Mouse (Mus musculus): ENCODE data around the gene Daxx. TPM values are rescaled to one million over a fixed set of nuclear protein-coding genes. Genes with fewer than 3 reads are reported as not detected.
A peak's percentile ranks its signal among the peaks of the same experiment; 100 is the strongest.

Gene Daxx
- polyA plus RNA-seq, 1 experiment: 58.1 TPM

DNA sequence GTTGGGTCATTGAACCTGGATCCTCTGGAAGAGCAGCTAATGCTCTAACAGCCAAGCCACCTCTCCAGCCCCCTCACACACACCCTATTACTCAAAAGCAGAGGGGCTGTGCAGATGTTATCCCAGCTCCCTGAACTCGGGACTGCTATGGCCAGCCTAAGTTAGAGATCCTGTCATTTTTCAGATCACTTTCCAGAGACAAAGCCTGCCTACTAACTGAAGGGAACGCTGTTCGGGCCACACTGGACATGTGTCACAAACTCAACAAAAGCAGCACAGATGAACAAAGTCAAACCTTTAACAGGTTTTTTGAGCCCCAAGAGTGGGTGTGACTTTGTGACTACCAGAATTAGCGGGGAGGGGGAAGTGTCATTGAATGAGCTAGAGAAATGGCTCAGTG is 43.7 kb downstream of the Daxx start:
- 0 out of 2 replicates have a peak overlapping the region, but pooled peaks have one; percentile 6 for H3K27ac ChIP-seq (ENCODE audit: insufficient read depth, low read depth, low read length)
- peak overlapping the region; percentile 93 for H3K4me3 ChIP-seq (ENCODE audit: insufficient read depth, low read length)
- peaks cover 19% of the 10 kb centered on the region for H3K4me1 ChIP-seq (ENCODE audit: control insufficient read depth, insufficient read depth, low read length)
- TF ChIP-seq CTCF (IDR thresholded peaks at IDR 0.05; ENCODE audit: low read depth, low read length): no peak
- TF ChIP-seq POLR2A (IDR thresholded peaks at IDR 0.05; ENCODE audit: borderline replicate concordance, low read depth, low read length): no peak

DNA sequence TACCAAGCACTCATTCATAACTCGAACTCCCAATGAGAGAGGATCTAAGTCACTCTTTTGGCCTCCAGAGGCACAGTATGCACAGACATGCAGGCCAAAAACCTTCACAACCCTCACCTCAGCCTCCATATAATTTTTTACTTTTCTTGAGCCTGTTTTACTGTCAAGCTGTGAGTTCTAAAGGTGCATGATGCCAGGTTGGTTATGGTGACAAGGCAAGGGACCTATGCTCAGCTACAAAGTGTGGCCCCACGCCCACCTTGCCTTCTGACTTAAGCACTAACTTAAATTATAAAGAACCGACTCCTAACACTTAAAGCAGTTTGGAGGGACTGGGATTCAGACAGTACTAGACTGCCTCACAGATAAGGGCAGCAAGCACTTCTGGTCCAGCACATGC is 44.1 kb downstream of the Daxx start:
- Histone ChIP-seq H3K4me1 (ENCODE audit: control insufficient read depth, insufficient read depth, low read length) (peaks cover 15% of the 10 kb centered on the region), H3K4me3 (ENCODE audit: insufficient read depth, low read length) (peak overlapping the region; percentile 93; the same call in 1 of the 2 replicates), H3K27ac (ENCODE audit: insufficient read depth, low read depth, low read length) (0 out of 2 replicates have a peak overlapping the region, but pooled peaks have one; percentile 4)
- TF ChIP-seq CTCF (IDR thresholded peaks at IDR 0.05; ENCODE audit: low read depth, low read length): no peak
- no peak for TF ChIP-seq POLR2A (IDR thresholded peaks at IDR 0.05; ENCODE audit: borderline replicate concordance, low read depth, low read length)

DNA sequence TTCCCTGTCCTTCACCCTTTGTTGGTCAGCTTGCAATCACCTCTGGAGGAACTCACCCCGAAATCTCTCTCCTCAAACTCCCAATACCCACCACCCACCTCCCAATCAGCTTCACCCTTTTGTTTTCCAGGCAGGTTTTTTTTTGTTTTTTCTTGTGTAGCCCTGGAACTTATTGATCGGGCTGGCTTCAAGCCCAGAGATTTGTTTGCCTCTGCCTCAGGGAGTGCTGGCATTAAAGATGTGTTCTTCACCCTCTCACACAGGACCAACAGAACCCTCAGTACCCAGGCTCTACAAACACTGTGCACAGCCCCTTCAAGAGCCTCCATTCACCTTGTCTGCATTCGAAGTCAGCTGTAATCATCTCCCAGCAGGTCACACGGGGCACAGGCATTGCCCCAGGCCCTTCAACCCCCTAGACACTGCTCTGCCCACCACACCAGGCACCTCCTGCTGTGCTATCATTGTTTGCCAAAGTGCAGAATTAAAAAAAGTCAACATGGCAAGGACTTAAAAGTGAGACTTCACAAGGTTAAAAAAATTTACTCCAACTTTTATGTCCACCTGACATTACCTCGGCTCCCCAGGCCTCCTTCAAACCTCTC is 44.8 kb downstream of the Daxx start:
- peak overlapping the region; percentile 85 for H3K27ac ChIP-seq (ENCODE audit: insufficient read depth, low read depth, low read length)
- peaks cover 11% of the 10 kb centered on the region; the same call in 1 of the 2 replicates for H3K4me1 ChIP-seq (ENCODE audit: control insufficient read depth, insufficient read depth, low read length)
- no peak for TF ChIP-seq CTCF (IDR thresholded peaks at IDR 0.05; ENCODE audit: low read depth, low read length)
- no peak for TF ChIP-seq POLR2A (IDR thresholded peaks at IDR 0.05; ENCODE audit: borderline replicate concordance, low read depth, low read length)
- H3K4me3 ChIP-seq (ENCODE audit: insufficient read depth, low read length): peak overlapping the region; percentile 93

DNA sequence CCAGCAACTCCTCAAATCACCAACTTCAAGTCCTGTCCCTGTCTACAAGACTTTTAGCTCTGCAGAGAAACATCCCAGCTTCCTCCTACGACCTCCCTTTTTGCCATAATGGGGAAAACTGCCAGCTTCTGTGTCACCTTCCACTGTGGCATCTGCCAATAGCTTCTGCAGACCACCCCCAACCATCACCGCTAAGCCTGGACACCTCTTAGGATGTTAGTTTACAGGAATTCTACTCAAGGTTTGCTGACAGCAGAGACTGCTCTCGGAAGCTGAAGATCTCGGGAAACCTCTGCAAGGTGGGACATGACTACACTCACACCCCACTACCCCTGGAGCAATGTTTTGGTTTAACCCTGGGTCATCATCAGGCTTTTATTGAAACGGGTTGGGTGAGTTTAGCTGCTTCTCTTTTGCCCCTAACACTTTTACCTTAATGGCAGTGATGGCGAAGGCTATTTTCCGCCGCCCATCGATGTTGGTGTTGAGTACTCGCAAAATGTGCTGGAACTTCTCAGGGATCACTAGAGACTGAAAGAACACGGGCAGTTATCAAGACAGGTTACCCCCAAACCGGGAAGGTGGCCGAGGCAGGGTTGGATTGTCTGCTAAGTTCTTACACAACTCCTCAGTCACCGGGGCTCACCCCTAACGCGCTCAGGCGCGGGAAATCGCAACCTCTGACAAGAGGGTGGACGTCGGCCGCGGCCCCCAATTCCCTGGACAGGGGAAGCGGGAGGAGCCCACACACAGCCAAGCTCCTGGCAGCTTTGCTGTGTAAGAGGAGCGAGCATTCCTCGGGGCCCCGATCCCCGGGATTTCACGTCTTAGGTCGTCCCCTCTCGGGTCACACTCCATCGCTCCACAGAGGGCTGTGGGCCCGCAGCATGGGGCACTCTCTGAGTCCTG is 45.7 kb downstream of the Daxx start:
- H3K4me1 ChIP-seq (ENCODE audit: control insufficient read depth, insufficient read depth, low read length): peaks cover 10% of the 10 kb centered on the region; the same call in 1 of the 2 replicates
- TF ChIP-seq CTCF (IDR thresholded peaks at IDR 0.05; ENCODE audit: low read depth, low read length) (no peak), POLR2A (IDR thresholded peaks at IDR 0.05; ENCODE audit: borderline replicate concordance, low read depth, low read length) (no peak; the same call in 1 of the 2 replicates)
- peak overlapping the region; percentile 93 for H3K4me3 ChIP-seq (ENCODE audit: insufficient read depth, low read length)
- peak overlapping the region; percentile 85 for H3K27ac ChIP-seq (ENCODE audit: insufficient read depth, low read depth, low read length)

DNA sequence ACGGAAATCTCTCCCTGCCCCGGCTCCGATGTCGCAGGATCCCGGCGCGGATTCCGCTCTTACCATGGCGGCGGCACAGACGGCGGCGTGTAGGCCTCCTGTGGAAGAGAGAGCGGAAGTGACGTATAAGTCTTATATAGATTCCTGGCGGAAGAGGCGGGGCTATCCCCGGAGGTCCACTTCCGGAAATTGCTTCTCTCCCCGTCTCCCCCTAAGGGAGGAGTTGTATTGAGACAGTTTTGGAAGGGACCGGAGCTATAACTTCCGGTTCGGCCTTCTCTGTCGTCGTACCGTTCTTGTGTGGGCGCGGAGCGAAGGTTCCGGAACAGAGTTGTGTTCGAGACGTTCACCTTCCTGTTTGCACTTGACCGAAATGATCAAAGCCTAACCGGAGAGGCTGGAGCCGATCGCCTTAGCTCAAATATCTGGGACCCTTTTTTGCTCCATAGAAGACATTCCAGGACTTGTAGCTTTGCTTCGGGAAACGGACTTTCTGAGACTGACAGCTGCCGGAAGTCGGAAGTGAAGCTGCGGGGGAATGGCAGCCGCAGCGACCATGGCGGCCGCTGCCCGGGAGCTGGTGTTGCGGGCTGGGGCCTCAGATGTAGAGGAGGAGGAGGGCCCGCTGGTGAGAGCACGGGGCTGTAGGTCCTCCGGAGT is 46.5 kb downstream of the Daxx start, which contains the start of the genes Vps52 and Rps18:
Gene Vps52 (plus strand): TSS at position 258 of the 660 bp plus-strand sequence.
Gene Rps18 (minus strand): TSS at position 447 of the 660 bp plus-strand sequence.
- TF ChIP-seq POLR2A (IDR thresholded peaks at IDR 0.05; ENCODE audit: borderline replicate concordance, low read depth, low read length) (peak; percentile 78; the same call in 1 of the 2 replicates), CTCF (IDR thresholded peaks at IDR 0.05; ENCODE audit: low read depth, low read length) (no peak)
- Histone ChIP-seq H3K4me3 (ENCODE audit: insufficient read depth, low read length) (peak within 1 kb of the TSS; percentile 93), H3K4me1 (ENCODE audit: control insufficient read depth, insufficient read depth, low read length) (peaks cover 5% of the 10 kb centered on the region; the same call in 1 of the 2 replicates), H3K27ac (ENCODE audit: insufficient read depth, low read depth, low read length) (peak within 1 kb of the TSS; percentile 92)

DNA sequence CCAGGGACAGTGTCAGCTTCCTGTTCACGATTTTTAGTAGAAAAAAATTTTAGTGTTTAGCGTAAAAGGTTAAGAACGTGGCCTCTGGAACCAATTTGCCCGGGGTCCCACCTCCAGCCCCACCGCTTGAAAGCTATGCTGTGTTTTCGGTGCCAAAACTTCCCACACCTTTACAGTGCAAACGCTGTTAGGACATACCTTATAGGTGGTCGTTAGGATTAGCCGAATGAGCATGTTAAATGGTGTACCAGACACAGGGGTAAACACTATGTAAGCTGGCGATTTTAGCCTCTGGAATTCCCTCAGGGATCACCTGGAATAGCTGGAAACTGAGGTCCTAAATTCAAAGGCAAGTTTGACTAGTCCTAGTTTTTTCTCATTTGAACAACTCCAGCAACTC is 47.1 kb downstream of the Daxx start:
- H3K27ac ChIP-seq (ENCODE audit: insufficient read depth, low read depth, low read length): peak overlapping the region; percentile 92; the same call in 1 of the 2 replicates
- peak overlapping the region; percentile 84 for H3K4me3 ChIP-seq (ENCODE audit: insufficient read depth, low read length)
- no peak for TF ChIP-seq CTCF (IDR thresholded peaks at IDR 0.05; ENCODE audit: low read depth, low read length)
- TF ChIP-seq POLR2A (IDR thresholded peaks at IDR 0.05; ENCODE audit: borderline replicate concordance, low read depth, low read length): no peak
- H3K4me1 ChIP-seq (ENCODE audit: control insufficient read depth, insufficient read depth, low read length): peaks cover 4% of the 10 kb centered on the region; the same call in 1 of the 2 replicates

DNA sequence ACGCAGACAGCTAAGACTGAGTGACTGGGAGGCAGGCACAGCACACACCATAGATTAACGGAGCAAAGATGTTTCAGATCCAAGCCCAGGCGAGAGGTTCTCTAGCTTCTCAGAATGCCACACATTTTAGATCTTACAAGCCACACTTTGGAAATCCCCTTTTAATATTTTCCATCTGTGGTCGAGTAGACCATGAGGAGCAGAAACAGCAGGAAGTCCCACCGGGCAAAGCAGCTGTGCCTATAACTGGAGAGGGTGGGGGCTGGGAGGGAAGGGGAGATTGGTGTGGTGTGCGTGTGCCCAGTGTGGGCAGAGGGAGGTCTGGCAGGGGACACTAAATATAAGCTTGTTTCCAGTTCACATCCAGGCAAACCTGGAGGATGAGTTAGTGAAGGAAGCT is 48.3 kb downstream of the Daxx start:
- no peak overlapping the region for H3K4me3 ChIP-seq (ENCODE audit: insufficient read depth, low read length)
- no peak overlapping the region for H3K27ac ChIP-seq (ENCODE audit: insufficient read depth, low read depth, low read length)
- no peak for TF ChIP-seq CTCF (IDR thresholded peaks at IDR 0.05; ENCODE audit: low read depth, low read length)
- H3K4me1 ChIP-seq (ENCODE audit: control insufficient read depth, insufficient read depth, low read length): peaks cover 4% of the 10 kb centered on the region; the same call in 1 of the 2 replicates

DNA sequence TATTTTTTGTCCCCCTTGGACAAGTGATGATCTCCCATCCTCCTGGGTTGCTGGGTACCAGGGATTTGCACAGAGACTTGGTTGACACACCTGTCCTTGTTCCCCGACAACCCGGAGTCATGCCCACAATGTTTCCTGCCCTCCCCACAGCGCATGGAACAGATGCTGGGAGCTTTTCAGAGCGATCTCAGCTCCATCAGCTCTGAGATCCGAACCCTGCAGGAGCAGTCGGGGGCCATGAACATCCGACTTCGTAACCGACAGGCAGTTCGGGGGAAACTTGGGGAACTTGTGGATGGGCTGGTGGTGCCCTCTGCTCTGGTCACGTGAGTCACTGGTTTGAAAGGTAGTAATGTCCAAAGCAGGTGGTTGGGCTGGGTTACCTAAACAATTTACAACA is 49.2 kb downstream of the Daxx start:
- TF ChIP-seq CTCF (IDR thresholded peaks at IDR 0.05; ENCODE audit: low read depth, low read length) (no peak), POLR2A (IDR thresholded peaks at IDR 0.05; ENCODE audit: borderline replicate concordance, low read depth, low read length) (no peak)
- Histone ChIP-seq H3K27ac (ENCODE audit: insufficient read depth, low read depth, low read length) (no peak overlapping the region), H3K4me3 (ENCODE audit: insufficient read depth, low read length) (no peak overlapping the region), H3K4me1 (ENCODE audit: control insufficient read depth, insufficient read depth, low read length) (peaks cover 2% of the 10 kb centered on the region; the same call in 1 of the 2 replicates)

DNA sequence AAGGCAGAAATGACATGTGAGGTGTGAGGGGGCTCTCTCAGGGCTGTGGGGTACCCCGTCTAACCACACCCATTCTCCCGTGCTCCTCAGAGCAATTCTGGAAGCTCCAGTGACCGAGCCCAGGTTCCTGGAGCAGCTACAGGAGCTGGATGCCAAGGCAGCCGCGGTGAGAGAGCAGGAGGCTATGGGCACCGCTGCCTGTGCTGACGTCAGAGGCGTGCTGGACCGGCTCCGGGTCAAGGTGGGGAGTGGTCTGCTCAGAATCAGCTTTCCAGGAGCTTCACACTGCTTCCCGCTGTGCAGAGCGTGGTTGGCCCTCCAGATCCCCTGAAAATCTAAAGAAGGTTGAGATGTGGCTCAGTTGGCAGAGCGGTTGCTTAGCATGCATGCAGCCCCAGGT is 49.9 kb downstream of the Daxx start:
- no peaks in the 10 kb centered on the region for H3K4me1 ChIP-seq (ENCODE audit: control insufficient read depth, insufficient read depth, low read length)
- no peak overlapping the region for H3K4me3 ChIP-seq (ENCODE audit: insufficient read depth, low read length)
- no peak overlapping the region for H3K27ac ChIP-seq (ENCODE audit: insufficient read depth, low read depth, low read length)
- no peak for TF ChIP-seq POLR2A (IDR thresholded peaks at IDR 0.05; ENCODE audit: borderline replicate concordance, low read depth, low read length)
- TF ChIP-seq CTCF (IDR thresholded peaks at IDR 0.05; ENCODE audit: low read depth, low read length): no peak
